Mouse (Mus musculus) CD4-positive helper T cell, adult 2 months (primary cell): ENCODE measurements around the gene Phlda3.

Source experiments
- DNase-seq: peaks from one replicate; pipeline ENCODE4 v3.0.0-alpha.2; 2012; ENCODE audit warnings: low read depth, missing footprints, low spot score

The Phlda3 gene

DNA sequence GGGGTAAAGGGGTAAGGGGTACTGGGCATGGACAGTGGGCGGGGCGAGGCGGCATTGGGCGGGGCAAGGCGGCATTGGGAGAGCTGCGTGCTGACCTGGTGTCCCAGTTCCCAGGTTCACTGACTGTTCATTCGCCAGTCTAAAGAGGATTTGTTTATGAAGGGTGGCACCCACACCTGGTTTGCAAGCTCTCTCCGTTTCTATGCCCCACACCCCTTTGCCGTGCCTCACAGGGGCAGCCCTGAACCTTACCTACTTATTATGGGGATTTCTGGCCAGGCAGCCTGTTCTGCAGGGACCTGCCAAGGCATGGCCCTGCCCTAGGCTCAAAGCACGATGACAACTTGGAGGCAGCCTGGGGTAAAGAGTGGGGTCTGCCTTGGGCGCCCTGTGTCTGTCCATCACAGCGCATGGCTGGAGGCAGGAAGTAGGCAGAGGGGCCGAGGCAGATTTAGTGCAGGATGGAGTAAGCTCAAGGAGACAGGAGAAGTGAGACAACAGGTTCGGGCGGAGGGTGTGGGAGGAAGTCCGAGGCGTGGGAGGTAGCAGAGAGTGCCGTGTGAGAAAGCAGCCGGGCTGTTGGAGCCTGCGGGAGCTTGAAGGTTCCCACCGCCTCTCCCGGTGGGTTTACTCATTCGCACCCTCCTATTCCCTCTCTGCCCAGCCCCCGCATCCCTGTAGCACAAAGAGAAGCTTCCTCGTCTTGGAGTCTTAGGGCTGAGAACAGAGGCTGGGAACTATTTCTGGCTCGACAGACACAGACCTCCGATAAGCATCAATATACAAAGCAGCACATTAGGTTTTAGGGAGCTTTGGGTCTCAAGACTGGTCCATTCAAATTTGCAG, 27.7 kb downstream of the Phlda3 start:
- peak; percentile 37 for DNase-seq

DNA sequence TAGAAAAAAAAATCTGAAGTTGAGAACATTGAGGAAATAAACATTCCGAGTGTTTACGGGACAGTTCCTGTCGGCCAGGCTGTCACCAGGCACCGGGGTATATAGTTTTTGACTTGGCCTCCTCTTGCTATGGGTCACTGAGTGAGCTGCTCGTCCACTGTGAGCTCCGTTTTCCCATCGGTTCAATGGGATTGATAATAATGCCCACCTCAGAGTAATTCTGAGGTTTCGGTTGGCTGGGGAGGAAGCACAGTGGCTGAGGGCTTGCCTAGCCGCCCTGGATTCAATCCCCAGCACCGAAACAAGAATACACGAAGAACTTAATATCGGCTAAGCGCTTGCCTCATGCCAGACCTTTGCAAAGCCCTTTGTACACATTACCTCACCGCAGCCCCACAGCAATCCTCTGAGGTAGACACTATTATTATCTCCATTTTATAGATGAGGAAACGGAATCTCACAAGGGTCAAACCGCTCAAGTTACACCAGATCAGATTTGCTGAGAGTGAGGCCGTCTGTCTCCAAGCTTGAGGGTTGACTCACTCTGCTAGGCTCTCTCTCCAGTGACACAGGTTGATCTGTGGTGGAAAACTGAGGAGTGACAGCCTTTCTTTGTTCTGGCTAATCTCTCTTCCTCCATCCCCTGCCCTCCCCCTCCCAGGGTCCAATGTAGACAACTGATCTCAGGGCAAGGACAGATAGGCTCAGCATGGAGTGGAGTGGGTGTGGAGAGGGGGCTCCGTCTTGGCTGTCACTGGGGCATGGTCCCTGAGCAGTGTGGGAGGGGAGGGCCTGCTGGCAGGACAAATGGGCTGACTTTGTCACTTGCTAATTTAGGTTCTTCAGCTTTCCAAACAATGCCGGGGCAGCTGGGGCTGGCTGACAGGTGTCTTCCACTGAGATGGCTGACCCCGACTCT, 28.6 kb downstream of the Phlda3 start:
- no peak for DNase-seq

GRCm38 (mm10) chr1:135798492-135798891, 32.6 kb downstream of the Phlda3 start:
- no peak for DNase-seq

- no peak for DNase-seq
These were observed 33.2 kb downstream of the Phlda3 start for GRCm38 (mm10) chr1:135799109-135799627.

- no peak for DNase-seq
These were observed 34.5 kb downstream of the Phlda3 start for GRCm38 (mm10) chr1:135800192-135800950.

GRCm38 (mm10) chr1:135807546-135807945, 41.6 kb downstream of the Phlda3 start:
- peak; percentile 83 for DNase-seq

DNA sequence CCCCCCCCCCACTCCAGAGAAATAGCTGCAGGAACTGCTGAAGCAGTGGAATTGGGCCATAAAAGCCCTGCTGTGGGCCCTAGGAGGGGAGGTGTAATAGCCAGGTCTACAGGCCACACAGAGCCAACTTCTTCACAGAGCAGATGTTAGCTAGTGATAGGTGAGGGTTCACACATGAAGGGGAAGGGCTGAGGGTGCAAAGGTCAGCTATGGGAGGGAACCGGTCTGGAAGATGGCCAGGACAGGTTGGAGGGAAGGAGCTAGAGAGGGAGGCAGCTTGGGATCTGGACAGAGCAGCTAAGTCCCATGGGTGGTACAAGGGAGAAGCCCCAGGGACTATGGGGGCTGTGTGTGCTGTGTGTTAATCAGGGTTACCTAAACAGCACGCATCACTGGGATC, 44.3 kb downstream of the Phlda3 start:
- no peak for DNase-seq

GRCm38 (mm10) chr1:135811016-135811646, 45.2 kb downstream of the Phlda3 start:
- peak; percentile 75 for DNase-seq

GRCm38 (mm10) chr1:135812205-135812604, 46.3 kb downstream of the Phlda3 start:
- no peak for DNase-seq

DNA sequence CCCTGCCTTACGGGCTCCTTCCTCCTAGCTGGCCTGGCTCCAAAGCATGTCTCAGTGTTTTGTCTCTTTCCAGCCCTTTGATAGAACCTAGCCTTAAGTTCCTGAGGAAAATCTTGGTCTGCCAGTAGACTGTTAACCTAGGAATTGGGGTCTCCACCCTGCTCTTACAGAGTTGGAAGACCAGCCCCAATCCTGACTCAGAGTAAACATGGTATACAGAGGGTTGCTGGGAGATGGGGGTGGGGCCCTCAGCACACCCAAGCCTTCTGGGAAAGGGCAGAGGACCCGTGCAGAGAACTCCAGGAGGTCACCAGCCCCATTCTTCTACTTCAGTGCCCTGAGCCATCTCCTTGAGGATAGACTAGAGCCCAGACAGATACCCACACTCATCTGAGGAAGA, 46.7 kb downstream of the Phlda3 start:
- DNase-seq, result no peak

GRCm38 (mm10) chr1:135813071-135813470, 47.2 kb downstream of the Phlda3 start:
- DNase-seq, result no peak

DNA sequence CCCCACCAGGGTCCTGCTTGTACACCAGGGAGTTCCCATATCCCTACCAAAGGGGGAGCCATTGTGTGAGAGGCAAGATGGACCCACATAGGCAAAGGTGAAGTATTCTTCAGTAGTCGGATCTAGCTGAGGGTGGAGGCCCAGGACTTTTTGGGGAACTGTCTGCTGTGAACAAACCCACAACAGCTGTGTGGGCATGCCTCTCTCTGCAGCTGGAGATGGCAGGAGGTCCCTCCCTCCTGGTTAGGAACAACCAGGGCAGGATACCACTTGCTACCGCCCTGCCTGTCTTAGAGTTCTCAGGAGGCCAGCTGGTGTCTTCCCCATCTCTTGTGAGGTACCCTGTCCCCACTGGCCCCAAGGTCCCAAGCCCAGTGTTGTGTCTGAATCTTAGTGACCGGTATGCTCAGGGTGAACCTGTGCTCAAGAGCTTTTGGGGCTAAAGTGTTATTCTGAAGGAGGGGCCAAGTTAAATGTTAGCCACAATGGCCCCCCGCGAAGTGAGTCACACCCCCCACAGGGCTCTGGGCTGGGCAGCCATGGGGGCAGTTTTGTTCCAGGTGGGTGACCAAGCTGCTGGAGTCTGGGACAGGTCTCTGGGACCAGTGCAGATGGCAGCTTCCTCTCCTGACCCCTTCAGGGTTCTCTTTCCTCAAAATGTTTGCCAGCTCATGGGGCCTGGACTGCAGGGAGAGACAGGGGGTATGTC, 47.9 kb downstream of the Phlda3 start:
- no peak for DNase-seq

DNA sequence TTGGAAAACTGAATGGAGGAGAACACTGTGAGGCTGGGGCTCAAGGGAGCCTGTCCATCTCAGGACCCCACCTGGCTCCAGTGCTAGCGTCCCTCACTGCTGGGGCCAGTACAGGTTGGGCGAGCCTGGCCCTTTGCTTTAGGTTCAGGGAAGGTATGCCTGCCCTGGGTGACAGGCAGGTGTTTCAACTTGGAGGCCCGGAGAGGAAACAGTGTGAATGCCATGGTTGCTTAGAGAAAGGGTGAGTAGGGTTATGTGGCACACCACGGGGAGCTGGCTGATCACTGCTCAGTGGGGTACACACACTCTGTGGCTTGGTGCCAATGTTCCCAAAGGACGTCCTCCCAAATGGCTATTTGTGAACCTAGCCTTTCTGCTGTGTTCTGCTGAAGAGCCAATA, 48.6 kb downstream of the Phlda3 start:
- no peak for DNase-seq

GRCm38 (mm10) chr1:135817595-135817994, 51.7 kb downstream of the Phlda3 start:
- peak; percentile 41 for DNase-seq

- peak; percentile 42 for DNase-seq
These were observed 52.7 kb downstream of the Phlda3 start, which contains the start of gene Lad1 for GRCm38 (mm10) chr1:135818481-135819086. TSS of gene Lad1 (plus strand) at chr1:135818598.
